Mouse (Mus musculus) CH12.LX (cell line): Measurements from ENCODE around the gene Rap1a. TPM values are rescaled to one million over a fixed set of nuclear protein-coding genes. Genes with fewer than 3 reads are reported as not detected.

ENCODE experiments used
- DNase-seq: peaks from one replicate; pipeline ENCODE4 v3.0.0-alpha.2; 2013; ENCODE audit errors: extremely low read depth
- H3K27ac ChIP-seq: 2 replicates; pipeline ENCODE4 v1.5.1; 2012; ENCODE audit warnings: low read depth, mild to moderate bottlenecking, control low read depth, moderate library complexity; ENCODE audit not compliant: insufficient read depth
- H3K27me3 ChIP-seq: replicated peaks from 2 replicates; pipeline ENCODE3; 2012; ENCODE audit warnings: inconsistent platforms
- H3K36me3 ChIP-seq, 2 experiments: replicated peaks in 1 of 2; 2 replicates each; pipeline versions ENCODE3 to v1.6.1; 2012; ENCODE audit warnings: inconsistent platforms in 1 of 2, low read length in 1 of 2, mild to moderate bottlenecking in 1 of 2, mixed read lengths in 1 of 2, moderate library complexity in 1 of 2; ENCODE audit not compliant: control insufficient read depth in 1 of 2, insufficient read depth in 1 of 2
- H3K4me1 ChIP-seq, 2 experiments: 2 replicates each; pipeline ENCODE4 v1.6.1; 2012; ENCODE audit warnings: inconsistent platforms in 1 of 2, moderate library complexity in 1 of 2; ENCODE audit not compliant: insufficient read depth in 2 of 2, control insufficient read depth in 1 of 2
- H3K4me2 ChIP-seq: 2 replicates; pipeline ENCODE4 v1.6.1; 2012; ENCODE audit warnings: low read depth, mild to moderate bottlenecking, control low read depth; ENCODE audit not compliant: poor library complexity, insufficient read depth, severe bottlenecking
- H3K4me3 ChIP-seq, 3 experiments: fragments of 150-350 bp in 1 of 3; sonication (generic) in 1 of 3; replicated peaks in 1 of 3; 2 replicates each; pipeline versions ENCODE3 to v1.5.1; 2011 to 2012; ENCODE audit warnings: low read depth in 2 of 3, low read length in 2 of 3, mild to moderate bottlenecking in 2 of 3, moderate library complexity in 2 of 3, control low read depth in 1 of 3, improper control_type of control experiment in 1 of 3, inconsistent platforms in 1 of 3, mixed read lengths in 1 of 3; ENCODE audit not compliant: poor library complexity in 1 of 3
- H3K79me2 ChIP-seq: replicated peaks from 2 replicates; pipeline ENCODE4 v1.6.1; 2012; ENCODE audit warnings: mild to moderate bottlenecking, moderate library complexity; ENCODE audit not compliant: control insufficient read depth, poor library complexity, insufficient read depth, severe bottlenecking; ENCODE audit errors: extremely low read depth
- H3K9ac ChIP-seq: 2 replicates; pipeline ENCODE4 v1.6.1; 2012; ENCODE audit warnings: low read depth, mild to moderate bottlenecking, control low read depth, moderate library complexity; ENCODE audit not compliant: insufficient read depth
- H3K9me3 ChIP-seq: replicated peaks from 2 replicates; pipeline ENCODE3; 2012; ENCODE audit warnings: low read length, inconsistent platforms, mixed read lengths
- BHLHE40 ChIP-seq: IDR thresholded peaks from 2 replicates; pipeline ENCODE4 v1.6.1; 2011; ENCODE audit warnings: mild to moderate bottlenecking, low read depth, low read length, improper control_type of control experiment
- CHD2 ChIP-seq: IDR thresholded peaks from 2 replicates; pipeline ENCODE4 v1.6.1; 2011; ENCODE audit warnings: low read length, improper control_type of control experiment
- CTCF ChIP-seq, 2 experiments: IDR thresholded peaks in 1 of 2; conservative IDR thresholded peaks in 1 of 2; 2 replicates each; pipeline ENCODE4 v1.5.1; 2011 to 2012; ENCODE audit warnings: low read depth in 2 of 2, low read length in 2 of 2, improper control_type of control experiment in 1 of 2, inconsistent platforms in 1 of 2, mild to moderate bottlenecking in 1 of 2, moderate library complexity in 1 of 2
- E2F4 ChIP-seq: IDR thresholded peaks from 2 replicates; pipeline ENCODE4 v1.6.1; 2011; ENCODE audit warnings: low read depth, low read length, improper control_type of control experiment; ENCODE audit not compliant: insufficient replicate concordance
- ELF1 ChIP-seq: IDR thresholded peaks from 2 replicates; pipeline ENCODE4 v1.6.1; 2014; ENCODE audit warnings: low read depth, mild to moderate bottlenecking, inconsistent platforms, low read length, improper control_type of control experiment
- EP300 ChIP-seq: IDR thresholded peaks from 2 replicates; pipeline ENCODE4 v1.6.1; 2011; ENCODE audit warnings: low read length, improper control_type of control experiment
- ETS1 ChIP-seq: conservative IDR thresholded peaks from 2 replicates; pipeline ENCODE4 v1.6.1; 2012; ENCODE audit warnings: low read depth, mild to moderate bottlenecking, inconsistent platforms, low read length, improper control_type of control experiment, moderate library complexity
- GABPA ChIP-seq: IDR thresholded peaks from 2 replicates; pipeline ENCODE4 v1.6.1; 2012; ENCODE audit warnings: low read depth, low read length, improper control_type of control experiment, inconsistent platforms; ENCODE audit not compliant: insufficient replicate concordance
- IRF4 ChIP-seq: IDR thresholded peaks from 2 replicates; pipeline ENCODE4 v1.6.1; 2014; ENCODE audit warnings: low read depth, mild to moderate bottlenecking, inconsistent platforms, low read length, improper control_type of control experiment
- MAFK ChIP-seq: IDR thresholded peaks from 2 replicates; pipeline ENCODE4 v1.6.1; 2011; ENCODE audit warnings: low read length, improper control_type of control experiment; ENCODE audit not compliant: insufficient replicate concordance
- MXI1 ChIP-seq: IDR thresholded peaks from 2 replicates; pipeline ENCODE4 v1.6.1; 2011; ENCODE audit warnings: mild to moderate bottlenecking, low read depth, low read length, improper control_type of control experiment
- MYC ChIP-seq: IDR thresholded peaks from 2 replicates; pipeline ENCODE4 v1.6.1; 2011; ENCODE audit warnings: low read depth, mild to moderate bottlenecking, improper control_type of control experiment, low read length
- NELFE ChIP-seq: IDR thresholded peaks from 2 replicates; pipeline ENCODE4 v1.6.1; 2011; ENCODE audit warnings: low read depth, low read length, improper control_type of control experiment
- NRF1 ChIP-seq: IDR thresholded peaks from 2 replicates; pipeline ENCODE4 v1.6.1; 2014; ENCODE audit warnings: low read depth, mild to moderate bottlenecking, inconsistent platforms, low read length, improper control_type of control experiment, moderate library complexity
- PAX5 ChIP-seq: IDR thresholded peaks from 2 replicates; pipeline ENCODE4 v1.6.1; 2012; ENCODE audit warnings: low read length, inconsistent platforms, mixed read lengths
- POLR2A ChIP-seq: IDR thresholded peaks from 2 replicates; pipeline ENCODE4 v1.6.1; 2011; ENCODE audit warnings: low read depth, mild to moderate bottlenecking, improper control_type of control experiment, low read length
- SIN3A ChIP-seq: IDR thresholded peaks from 2 replicates; pipeline ENCODE4 v1.6.1; 2012; ENCODE audit warnings: low read length, improper control_type of control experiment, inconsistent platforms
- SMC3 ChIP-seq: IDR thresholded peaks from 2 replicates; pipeline ENCODE4 v1.6.1; 2011; ENCODE audit warnings: low read depth, low read length, improper control_type of control experiment
- TBP ChIP-seq: conservative IDR thresholded peaks from 2 replicates; pipeline ENCODE4 v1.6.1; 2011; ENCODE audit warnings: low read depth, low read length, improper control_type of control experiment
- UBTF ChIP-seq: IDR thresholded peaks from 2 replicates; pipeline ENCODE4 v1.6.1; 2012; ENCODE audit warnings: low read depth, mild to moderate bottlenecking, inconsistent platforms, low read length, improper control_type of control experiment, moderate library complexity
- USF2 ChIP-seq: conservative IDR thresholded peaks from 2 replicates; pipeline ENCODE4 v1.6.1; 2011; ENCODE audit warnings: low read depth, low read length, improper control_type of control experiment
- ZNF384 ChIP-seq: IDR thresholded peaks from 2 replicates; pipeline ENCODE4 v1.6.1; 2012; ENCODE audit warnings: low read depth, low read length, improper control_type of control experiment, inconsistent platforms
- dilution Hi-C: fragments of 300-500 bp; cut with MboI; formaldehyde crosslinking; loops from 2 replicates; pipeline ENCODE4 v1.14.3; 2020; ENCODE audit warnings: low sequenced_read_pairs; ENCODE audit not compliant: extremely low pct_unique_long_range_greater_than_20kb, extremely low pct_ligation_motif_present
- in situ Hi-C: fragments of 300-500 bp; cut with MboI; formaldehyde crosslinking; loops from 3 replicates; pipeline ENCODE4 v1.14.3; 2019; ENCODE audit warnings: low sequenced_read_pairs, low pct_ligation_motif_present, low pct_unique_long_range_greater_than_20kb, mixed read lengths
- polyA plus RNA-seq: library from polyadenylated mRNA; unstranded; fragments of >175 nt; gene quantifications from 2 replicates; pipeline ENCODE4 v1.2.1, GENCODE M21; 2012; ENCODE audit warnings: low read depth; ENCODE audit not compliant: insufficient read length
- total RNA-seq, 2 experiments: library from RNA; depleted of rRNA; stranded (reverse); fragments of 300-350 nt in 1 of 2; fragments of >200 nt in 1 of 2; gene quantifications; 2 replicates each; pipeline ENCODE4 v1.2.3; 2012 to 2014

The Rap1a gene
- total and polyA plus RNA-seq, 3 experiments: 63.3 to 250 (median 209) TPM

DNA sequence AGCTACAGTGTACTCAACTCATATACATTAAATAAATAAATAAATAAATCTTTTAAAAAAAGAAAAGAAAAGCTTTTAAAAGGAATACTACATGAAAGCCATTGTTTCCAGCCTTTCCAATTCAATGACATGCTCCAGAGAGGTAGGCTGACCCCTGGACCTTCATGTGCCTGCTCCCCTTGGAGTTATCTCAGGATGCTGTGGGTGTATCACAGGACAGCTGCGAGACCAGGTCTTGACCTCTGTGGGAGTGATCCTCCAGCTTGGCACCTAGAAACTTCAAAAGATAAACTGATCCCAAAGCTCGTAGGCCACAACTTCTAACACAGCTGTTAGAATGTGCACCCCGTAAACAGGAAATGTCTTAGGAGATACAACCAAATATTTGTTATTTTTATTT, 37.5 kb upstream of the Rap1a start:
- Histone ChIP-seq H3K9me3 (no peaks in the 10 kb centered on the region), H3K79me2 (no peaks in the 10 kb centered on the region), H3K9ac (no peak overlapping the region), H3K27ac (no peak overlapping the region), H3K27me3 (no peaks in the 10 kb centered on the region), H3K4me1 (peaks cover 3 to 4% of the 10 kb centered on the region in 2 experiments; a peak in 1 of 4 replicates), H3K4me2 (no peak overlapping the region), H3K36me3 (no peaks in the 10 kb centered on the region), H3K4me3 (no peak overlapping the region)
- dilution Hi-C loops (no loop called here), in situ Hi-C loops (no loop called here)
- TF ChIP-seq ELF1: no peak
- TF ChIP-seq ZNF384: no peak
- TF ChIP-seq ETS1: no peak
- no peak for TF ChIP-seq PAX5
- TF ChIP-seq CHD2: no peak
- no peak for TF ChIP-seq CTCF (conservative IDR thresholded peaks at IDR 0.05 in 1 of 2, IDR thresholded peaks at IDR 0.05 in 1 of 2; ENCODE audit: low read depth in 2 of 2, low read length in 2 of 2)
- TF ChIP-seq BHLHE40: no peak
- no peak for DNase-seq

DNA sequence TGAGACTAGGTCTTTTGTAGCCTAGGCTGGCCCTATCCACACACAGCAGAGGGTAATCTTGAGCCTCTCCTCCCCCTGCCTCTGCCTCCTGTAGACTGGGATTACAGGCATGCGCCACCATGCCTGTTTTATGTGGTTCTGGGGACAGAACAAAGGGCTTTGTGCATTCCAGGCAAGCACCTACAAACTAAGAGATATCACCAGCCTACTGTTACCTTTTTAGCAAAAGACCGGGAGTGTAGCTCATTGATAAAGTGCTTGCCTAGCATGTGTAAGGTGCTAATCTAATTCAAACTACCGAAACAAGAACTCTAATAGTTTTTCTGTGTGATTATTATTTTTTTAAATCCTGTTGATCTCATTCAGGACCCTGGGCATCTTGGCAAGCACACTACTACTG, 35.7 kb upstream of the Rap1a start:
- no peak overlapping the region for H3K4me3 ChIP-seq
- H3K9ac ChIP-seq: no peak overlapping the region
- no peaks in the 10 kb centered on the region for H3K27me3 ChIP-seq
- no peak for DNase-seq
- no peaks in the 10 kb centered on the region for H3K79me2 ChIP-seq
- H3K4me1 ChIP-seq: peaks cover 3 to 13% of the 10 kb centered on the region in 2 experiments; a peak in 1 of 4 replicates
- TF ChIP-seq UBTF (no peak), EP300 (no peak), E2F4 (no peak), BHLHE40 (no peak), IRF4 (no peak), GABPA (no peak), MXI1 (no peak), ELF1 (no peak), TBP (no peak), CHD2 (no peak), MAFK (no peak), SIN3A (no peak), POLR2A (no peak), NRF1 (no peak), USF2 (no peak), NELFE (no peak), MYC (no peak), SMC3 (no peak)
- H3K36me3 ChIP-seq: no peaks in the 10 kb centered on the region
- no peak overlapping the region for H3K4me2 ChIP-seq
- in situ Hi-C loops (no loop called here), dilution Hi-C loops (no loop called here)
- no peak overlapping the region for H3K27ac ChIP-seq
- no peaks in the 10 kb centered on the region for H3K9me3 ChIP-seq
